Mouse (Mus musculus) induced T-regulatory cell, adult 2 months (primary cell): ENCODE measurements around the gene Prkcb.

ENCODE experiments used
- DNase-seq: peaks from one replicate; pipeline ENCODE4 v3.0.0-alpha.2; 2012; ENCODE audit warnings: low read depth

Prkcb gene

DNA sequence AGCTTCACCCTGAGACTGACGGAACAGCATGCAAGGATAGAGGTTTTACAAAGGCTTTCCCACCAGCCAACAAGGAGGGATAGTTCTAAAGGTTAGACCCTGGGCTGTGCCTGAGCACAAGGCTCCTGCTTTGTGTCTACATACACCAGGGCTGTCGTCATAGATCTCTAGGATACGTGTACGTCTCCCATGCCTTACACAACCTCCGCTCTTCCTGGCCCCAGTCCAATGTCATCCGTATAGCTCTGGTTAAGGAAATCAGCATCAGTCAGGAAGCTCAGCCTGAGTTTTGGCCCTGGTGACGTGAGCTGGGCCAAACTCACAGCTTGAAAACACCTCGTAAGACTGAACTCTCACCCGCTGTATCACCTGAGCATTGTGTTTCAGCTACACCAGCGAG lies 307.3 kb downstream of the Prkcb start:
- no peak for DNase-seq

DNA sequence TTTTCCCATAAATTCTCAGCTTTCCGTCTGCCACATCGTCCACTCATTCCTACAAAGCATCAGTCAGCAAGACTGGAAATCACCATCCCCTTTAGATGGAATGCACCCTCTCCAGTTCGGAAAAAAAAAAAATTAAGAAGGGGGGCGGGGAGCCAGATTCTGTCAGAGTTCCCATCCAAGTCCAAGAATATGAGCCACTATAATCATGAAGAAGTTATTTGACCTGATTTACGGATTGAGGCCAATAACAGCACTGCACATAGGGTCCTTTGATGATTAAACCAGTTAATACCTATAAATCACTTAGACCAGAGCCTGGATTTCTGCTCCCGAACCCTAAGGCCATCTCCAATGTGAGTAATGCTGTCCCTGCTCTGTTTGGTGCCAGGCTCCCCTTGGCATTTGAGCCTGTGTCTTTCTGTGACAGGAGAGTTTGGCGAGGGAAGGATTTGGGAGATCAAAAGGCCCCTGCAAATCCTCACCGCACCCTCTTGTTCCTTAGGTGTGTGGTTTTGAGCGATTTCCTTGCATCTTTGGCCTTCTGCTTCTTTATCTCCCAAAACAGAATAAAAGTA lies 308.1 kb downstream of the Prkcb start:
- DNase-seq = no peak

DNA sequence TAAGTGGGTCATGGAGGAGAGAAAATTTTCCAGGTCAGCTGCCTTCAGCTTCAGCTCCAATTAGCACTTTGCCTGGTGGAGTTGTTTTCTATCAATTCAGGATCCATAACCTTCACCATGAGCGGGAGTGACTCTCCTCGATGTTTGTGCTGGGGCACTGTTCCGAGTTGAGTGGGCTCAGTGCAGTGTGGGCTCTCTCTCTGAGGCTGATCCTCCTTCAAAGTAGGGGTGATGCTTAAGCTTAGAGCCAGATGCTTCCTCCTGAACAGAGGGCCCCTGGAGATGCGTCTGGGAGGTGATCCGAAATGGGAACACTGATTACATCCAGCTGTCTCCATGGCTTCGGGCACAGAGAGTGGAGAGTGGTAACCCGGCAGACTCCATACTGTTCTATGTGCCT lies 308.8 kb downstream of the Prkcb start:
- no peak for DNase-seq

DNA sequence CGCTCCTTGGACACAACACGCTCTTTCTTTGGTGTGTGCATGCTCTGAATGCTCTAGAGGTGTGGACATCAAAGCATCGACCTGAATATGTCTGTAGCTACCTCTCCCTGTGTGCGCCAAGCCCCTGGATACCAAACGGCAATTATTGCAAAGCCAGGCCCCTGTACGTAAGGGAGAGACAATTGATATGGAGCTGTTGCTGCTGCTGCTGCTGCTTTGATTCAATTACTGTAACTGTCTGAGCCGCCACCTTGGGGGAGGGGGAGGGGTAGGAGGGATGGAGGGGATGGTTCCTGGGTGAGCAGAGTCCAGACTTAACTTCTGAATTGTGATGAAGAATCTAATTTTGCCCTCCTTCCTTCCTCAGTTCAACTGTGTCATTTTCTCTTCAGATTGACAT lies 312.3 kb downstream of the Prkcb start:
- DNase-seq = no peak

DNA sequence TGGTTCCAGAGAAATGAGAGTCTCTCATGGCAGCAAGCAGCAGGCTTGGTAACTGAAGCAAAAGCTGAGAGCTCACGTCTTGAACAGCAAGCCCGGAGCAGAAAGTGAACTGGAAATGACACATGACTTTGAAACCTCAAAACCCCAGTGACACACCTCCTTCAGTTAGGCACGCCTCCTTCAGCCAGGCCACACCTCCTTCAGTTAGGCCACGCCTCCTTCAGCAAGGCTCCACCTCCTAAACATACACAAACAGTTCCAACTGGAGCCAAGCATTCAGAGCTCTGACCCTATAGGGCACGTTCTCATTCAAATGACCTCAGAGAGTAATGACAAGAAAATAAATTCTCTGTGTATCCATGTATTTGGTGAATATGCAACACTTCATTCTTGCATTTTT lies 316.5 kb downstream of the Prkcb start:
- DNase-seq = peak; percentile 47

DNA sequence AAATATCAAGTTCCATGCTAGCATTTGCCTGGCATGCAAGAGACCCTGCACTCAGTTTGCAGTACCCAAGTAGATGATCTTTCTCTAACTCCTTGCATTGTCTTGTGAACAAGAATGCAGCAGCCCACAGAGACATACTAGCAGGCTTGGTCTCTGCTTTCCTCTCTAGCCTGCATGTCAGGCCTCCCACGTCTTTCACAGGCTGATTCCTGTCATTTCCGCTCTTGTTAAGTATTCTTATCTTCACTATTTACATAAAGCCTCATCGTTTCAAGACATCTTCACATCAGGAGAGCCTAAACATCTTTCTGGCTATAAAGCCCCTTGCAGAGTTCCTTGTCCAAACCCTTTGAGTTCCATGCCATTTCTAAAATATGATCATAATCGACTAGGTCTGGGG lies 320.9 kb downstream of the Prkcb start:
- no peak for DNase-seq

DNA sequence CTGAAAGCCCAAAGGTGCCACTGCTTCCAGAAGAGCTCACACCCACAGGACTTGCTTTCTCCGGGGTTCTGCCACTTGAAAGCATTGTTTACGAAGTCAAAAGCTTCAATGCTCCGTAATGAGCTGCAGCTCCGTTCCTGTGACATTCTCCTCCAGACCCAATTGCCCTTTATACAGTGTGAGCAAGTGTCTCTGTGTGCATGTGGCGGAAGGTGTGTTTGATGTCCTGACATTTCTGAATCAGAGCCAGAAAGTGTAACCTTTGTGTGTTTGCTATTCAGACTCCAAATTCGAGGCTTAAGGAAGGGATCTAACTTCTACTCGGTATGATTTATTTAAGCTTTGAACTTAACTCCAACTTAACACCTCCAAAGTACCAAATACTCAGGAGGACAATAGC lies 321.6 kb downstream of the Prkcb start:
- no peak for DNase-seq

DNA sequence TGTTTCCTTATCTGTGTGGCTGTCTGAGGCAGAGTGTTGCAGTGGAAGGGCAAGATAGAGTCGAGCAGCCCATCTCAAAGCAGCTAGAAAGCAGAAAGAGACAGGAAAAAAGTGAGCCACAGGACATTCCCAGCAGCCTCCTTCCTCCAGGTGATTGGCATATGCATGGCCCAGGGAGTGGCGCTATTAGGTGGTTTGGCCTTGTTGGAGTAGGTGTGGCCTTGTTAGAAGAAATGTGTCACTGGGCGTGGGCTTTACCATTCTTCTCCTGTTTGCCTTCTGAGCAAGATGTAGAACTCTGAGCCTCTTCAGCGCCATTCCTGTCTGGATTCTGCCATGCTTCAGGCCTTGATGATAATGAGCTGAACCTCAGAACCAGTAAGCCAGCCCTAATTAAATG lies 325.3 kb downstream of the Prkcb start:
- DNase-seq = no peak

DNA sequence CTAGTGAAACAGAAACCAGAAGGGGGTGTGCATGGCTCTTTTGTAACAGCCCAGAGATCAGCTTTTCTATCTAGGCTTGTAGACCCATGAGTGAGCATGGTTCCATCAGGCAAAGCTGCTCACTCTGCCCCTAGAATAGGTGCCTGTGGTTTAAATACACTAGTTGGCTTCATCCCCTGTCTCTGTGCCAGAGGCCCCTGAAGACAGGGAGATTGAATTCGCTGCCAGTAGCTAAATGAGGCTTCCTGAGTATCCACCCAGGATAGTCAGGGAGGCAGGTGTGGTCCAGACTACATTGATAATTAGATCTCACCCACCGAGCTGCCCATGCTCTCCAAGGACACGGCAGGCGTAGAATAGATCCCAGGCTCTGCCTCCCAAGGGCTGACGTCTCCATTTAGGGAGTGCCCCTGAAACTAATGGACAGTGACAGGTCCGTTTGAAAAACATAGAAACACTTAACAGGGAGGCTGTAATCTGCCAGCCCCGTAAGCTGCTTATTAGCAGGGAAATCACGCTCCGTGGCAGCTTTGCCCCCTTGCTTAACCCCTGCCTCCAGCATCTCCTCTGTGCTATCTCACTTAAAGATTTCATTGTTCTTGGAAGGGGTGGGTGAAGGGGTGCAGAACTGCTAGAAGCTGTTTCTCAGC lies 333.7 kb downstream of the Prkcb start:
- no peak for DNase-seq

DNA sequence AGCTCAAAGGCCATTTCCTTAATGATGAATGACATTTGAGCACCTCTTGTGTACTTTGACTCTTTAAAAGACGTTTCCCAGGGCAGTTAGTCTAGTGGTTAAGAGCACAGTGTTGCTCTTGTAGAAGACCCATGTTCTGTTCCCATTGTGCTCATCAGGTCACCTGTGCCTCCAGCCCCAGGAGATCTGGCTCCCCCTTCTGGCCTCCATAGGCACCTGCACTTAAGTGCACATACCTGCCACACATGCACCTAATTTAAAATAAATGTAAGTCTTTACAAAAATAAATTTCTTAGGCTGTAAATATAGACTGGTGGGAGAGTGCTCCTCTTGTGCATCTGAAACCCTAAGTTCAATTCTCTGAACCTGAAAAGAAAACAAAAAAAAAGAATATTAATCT lies 335.2 kb downstream of the Prkcb start:
- no peak for DNase-seq

DNA sequence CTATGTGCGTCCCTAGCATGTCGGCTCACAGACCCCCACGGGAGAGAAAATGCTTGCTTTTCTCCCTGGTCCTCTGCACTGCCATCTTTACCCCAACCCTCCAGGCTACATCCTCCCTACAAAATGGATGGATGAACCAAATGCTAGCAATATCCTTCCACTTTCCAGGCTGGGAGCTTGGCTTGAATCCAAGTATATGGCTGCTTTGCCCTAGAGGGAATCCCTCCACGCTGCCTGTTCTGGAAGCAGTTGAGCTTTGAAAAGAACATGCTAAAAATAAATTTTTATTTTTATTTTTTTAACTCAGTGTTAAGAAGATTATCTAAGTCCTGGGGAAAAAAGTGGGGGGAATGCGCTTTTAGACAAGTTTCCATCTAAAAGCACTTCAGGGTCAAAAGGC lies 339.5 kb downstream of the Prkcb start:
- no peak for DNase-seq

DNA sequence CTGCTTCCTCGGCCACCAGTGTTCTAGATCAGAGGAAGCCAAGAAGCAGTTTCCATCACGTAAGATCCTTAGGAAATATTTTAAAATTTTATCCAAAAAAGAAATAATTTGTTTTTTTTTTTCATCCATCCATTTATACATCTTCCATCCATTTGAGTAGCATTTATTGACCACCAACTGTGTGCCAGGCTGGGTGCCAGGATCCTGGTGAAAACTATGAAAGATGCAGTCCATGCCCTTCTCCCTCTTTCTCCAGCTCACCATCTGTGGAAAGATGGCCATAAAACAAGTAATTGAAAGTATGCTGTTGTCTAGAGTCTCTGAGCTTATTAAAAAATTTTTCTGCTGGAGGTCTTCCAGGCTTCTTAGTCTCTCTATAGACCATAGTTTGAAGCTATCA lies 341.8 kb downstream of the Prkcb start:
- no peak for DNase-seq

DNA sequence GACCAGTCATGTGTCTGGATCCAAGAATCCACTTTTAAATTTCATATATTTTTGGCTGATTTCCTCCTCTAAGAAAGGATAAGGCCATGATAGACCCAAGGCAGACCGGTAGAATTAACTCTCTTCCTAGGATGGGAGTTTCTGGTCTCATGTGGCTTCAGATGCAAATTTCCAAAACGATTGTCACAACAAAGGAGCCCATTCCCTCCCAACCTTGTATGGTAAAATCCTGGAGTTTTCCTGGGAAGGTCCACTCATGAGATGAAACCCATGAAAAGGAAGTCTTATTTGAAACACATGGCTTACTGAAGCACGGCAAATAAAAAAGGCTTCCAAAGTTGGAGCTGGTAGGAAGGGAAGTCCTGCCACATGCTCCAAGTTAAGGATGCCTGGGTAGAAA lies 342.6 kb downstream of the Prkcb start:
- no peak for DNase-seq

DNA sequence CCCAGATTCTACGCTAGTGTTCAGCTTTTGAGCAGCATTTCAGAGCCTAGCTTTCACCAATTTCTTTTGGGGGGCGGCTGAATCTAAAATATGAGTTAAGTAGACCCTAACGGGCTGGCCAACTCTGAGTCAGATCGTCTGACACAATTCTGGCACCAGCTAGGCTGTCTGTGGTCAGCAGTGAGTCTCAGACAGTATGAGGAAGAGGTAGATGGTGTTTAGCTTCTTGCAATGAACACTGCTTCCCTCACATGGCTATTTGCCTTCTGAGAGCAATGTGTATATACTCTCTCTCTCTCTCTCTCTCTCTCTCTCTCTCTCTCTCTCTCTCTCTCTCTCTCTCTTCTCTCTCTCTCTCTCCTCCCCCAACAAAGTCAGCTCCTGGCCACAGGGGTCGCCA lies 344.4 kb downstream of the Prkcb start:
- peak; percentile 21 for DNase-seq

DNA sequence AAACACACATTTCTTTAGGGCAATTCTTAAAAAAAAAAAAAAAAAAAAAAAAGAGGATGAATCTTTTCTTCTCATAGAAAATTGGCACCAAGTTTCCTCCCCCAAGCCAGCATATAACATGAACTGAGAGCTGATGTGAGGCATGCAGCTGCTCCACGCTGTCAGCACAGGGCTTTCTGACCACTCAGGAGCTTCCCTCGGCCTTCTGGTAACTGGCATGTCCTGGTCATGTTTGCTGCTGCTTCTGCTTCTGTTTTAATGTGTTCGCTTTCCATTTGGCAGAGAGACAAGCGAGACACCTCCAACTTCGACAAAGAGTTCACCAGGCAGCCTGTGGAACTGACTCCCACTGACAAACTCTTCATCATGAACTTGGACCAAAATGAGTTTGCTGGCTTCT lies 344.9 kb downstream of the Prkcb start:
- no peak for DNase-seq

DNA sequence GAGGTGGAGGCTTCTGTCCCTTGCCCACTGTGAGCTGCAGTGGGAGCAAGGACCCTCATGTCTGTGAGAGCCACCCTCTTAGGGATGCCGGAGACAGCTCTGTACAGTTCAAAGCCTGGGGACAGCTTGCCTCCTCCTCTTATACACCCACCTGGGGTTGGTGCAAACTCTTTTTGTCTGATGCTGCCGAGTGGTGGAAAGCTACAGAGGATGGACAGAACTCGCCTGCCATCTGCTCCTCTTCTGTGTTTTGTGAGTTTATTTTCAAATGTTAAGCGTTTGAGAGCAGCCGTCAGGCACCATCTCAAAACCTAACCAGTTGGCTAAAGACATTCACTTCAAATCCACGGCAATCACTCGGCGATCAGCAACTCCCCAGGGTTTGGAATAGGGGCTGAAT lies 355.1 kb downstream of the Prkcb start:
- DNase-seq = no peak

DNA sequence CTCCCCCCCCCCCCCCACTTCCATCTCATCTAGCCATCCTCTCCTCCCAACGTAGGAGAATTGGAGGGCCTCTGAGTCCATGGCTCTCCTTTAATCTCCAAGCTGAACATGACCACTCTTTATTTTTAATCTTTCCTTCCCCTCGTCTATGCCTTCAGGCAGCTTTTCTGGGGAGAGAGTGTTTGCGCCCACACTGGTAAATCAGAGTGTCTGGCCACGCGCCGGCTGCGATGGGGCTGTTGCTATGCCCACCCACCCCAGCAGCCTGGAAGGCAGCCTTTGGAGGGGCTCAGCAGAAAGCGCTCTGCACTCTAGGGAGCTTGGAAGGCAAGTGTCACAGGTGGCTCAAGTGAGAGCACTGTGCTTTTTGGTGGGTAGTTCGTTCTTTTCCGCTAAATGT lies 360.8 kb downstream of the Prkcb start:
- no peak for DNase-seq

DNA sequence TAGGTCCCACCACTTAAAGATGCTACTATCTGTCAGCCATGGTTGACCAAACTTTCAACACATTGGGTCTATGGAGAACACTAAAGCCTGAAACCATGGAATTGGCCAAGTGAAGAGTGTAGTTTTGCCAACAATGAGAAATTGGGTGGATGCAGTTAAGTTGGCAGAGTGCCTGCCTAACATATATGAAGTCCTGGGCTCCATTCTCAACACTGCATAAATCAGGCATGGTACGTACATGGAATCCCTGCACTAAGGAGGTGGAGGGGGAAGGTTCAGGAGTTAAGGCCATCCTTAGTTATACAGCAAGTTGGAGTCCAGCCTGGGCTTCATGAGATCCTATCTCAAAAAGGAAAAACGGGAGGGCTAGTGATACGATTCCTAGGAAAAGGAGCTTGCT lies 364.0 kb downstream of the Prkcb start:
- DNase-seq = no peak

DNA sequence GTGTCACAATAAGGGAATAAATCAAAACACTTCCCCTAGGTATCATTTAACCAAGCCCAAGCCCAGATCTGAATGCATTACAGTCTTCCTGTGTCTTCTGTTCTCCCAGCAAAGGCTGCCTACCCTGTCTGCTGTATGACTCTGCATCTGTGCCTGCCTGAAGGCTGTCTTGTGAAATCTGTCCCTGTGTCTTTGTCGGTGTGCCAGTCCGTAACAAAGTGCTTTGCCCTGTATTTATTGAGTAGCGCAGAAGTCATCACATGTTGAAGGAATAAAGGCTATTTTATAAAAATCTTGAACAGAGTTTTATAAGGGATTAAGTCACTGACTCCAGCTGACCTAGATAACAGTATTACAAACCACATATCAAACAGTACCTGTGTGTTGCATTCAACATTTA lies 368.1 kb downstream of the Prkcb start:
- no peak for DNase-seq

DNA sequence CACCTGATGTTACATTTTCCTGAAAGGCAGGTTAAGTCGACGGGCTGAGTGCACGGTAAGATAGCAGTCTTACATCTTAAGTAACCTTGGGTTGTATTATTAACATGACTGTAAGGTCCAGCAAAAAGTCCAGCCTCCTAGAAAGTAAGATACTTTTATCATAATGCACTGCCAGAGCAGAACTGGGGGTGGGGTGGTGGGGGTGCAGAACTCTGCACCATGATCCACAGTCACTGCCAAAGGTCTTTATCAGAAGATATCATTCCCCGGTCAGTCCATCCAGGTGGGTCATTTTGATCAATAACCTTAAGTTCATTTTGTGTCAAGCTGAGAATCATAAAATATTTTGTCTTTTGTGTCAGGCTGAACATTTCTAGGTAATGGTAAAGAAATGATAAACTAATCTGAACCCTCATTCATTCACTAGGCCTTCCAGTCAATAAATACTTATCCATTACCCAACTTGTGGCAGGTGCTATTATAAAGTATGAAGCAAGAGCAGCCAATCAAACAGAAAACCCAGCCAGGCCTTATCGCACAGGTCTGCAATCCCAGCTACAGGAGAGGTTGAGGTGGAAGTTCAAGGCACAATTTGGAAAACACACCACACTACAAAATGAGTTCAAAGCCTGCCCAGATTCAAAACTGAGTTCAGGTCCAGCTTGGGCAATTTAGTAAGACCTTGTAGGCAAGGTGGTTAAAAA lies 369.0 kb downstream of the Prkcb start:
- DNase-seq = no peak

DNA sequence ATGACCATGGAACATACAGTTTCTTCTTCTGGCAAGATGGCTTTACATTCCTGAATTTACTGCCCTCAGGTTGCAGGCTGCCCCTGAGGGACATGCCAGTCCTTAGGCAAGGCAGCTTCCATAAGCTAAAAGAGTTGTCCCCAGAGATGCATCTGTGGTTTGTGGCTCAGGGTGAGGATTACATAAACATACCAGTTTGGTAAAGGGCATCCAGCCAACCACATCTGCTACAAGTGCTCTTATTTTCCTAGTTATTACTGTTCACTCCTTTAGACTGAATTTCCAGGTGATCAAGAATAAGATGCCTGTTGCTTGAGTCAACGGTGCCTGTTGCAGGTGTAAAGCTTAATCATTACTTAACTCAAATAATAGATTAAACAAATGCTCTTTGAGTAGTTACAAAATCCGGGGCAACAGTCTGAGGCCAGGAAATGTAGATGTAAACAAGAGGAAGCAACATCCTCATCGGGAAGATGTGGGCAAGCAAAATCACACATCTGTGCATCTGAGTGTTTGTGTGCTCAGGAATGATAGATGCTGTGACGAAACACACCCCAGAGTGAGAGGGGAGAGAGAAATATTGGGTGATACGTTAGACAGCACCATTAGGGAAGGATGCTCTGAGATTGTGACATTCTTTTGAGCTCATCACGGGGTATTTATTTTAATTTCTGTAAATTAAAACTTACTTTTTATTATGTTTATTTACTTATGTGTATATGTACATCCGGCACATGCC lies 376.9 kb downstream of the Prkcb start:
- DNase-seq = no peak

DNA sequence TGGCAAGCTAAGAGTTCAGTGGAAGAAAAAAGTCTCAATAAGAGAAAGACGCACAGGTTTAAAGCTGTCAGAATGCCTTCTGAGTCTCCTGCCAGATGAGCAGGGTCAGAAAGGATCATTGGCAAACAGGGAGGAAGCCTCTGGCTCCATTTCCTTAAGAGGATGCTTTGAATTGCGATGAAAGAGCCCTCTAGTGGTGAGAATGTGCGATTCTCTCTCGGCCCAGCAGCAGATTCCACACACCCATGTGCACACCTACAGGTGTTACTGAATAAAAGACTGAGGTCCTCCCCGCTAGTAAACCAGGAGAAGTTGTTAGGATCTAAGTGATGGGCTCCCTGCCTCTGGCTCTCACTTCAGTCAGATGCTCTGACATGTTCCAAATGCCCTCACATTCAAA lies 379.4 kb downstream of the Prkcb start:
- peak; percentile 49 for DNase-seq

DNA sequence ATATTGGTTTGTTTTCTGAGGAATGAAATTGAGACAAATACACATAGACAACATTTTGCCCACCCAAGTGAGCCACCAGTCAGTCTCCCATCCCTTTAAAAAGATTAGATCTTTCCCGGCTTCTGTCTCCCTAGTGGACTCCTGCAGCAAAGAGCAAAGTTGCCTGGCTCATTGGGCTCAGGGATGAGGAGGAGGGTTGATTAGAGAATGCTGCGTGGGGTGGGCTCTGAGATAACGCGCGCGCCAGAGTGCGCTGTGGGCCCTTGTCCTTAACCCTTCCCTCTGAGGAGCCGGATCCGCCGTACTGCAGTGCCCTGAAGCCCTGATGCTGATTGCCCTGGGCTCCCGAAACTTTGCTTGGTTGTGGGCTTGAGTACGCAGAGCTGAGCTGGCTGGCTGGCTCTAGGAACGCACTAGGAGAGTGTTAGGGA lies 381.9 kb downstream of the Prkcb start, which contains the start of gene Cacng3:
Cacng3 (plus strand) TSS at position 51 of the 431 bp plus-strand sequence.
- no peak for DNase-seq
